ENCODE assay signal across 8 mouse cellular contexts in the genomic region with DNA sequence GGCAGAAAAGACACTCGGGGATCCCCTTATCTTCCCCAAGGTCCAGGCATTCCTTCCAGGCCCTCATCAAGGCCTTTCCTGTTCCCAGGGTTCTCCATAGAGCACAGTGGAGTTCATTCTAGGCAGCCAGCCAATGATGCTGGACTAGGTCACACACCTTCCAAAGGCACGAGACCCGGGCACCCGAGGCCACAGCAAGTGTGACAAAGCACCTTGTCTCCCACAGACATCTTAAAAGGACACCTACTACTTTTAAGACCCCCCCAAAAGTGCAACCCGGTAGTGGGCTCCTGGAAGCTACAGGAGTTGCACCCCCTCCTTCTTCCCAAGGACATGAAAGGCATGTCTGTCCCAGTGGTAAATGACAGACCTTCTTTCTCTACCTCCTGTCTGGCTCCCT. TPM values are rescaled to one million over a fixed set of nuclear protein-coding genes. Genes with fewer than 3 reads are reported as not detected.
DNase-seq lines count a peak whose midpoint lies in the region; ATAC-seq and TF ChIP-seq lines count a peak whose summit lies in the region.

No protein-coding gene starts in this region.

- H3K27me3 ChIP-seq in heart, embryonic 10.5 days (ENCODE audit: insufficient read depth, poor library complexity, severe bottlenecking): peaks cover 46% of the 10 kb centered on the region
- peaks cover 58% of the 10 kb centered on the region for H3K27me3 ChIP-seq in embryonic facial prominence, embryonic 13.5 days
- H3K27me3 ChIP-seq in hindbrain, postnatal 0 days (ENCODE audit: insufficient read depth, low read length): no peaks in the 10 kb centered on the region
- H3K27me3 ChIP-seq in midbrain, embryonic 10.5 days (ENCODE audit: low read depth, poor library complexity, severe bottlenecking): peaks cover 96% of the 10 kb centered on the region

- H3K4me3 ChIP-seq in heart, embryonic 10.5 days: peak overlapping the region; percentile 64
- H3K4me3 ChIP-seq in embryonic facial prominence, embryonic 13.5 days: peak overlapping the region; percentile 56
- peak overlapping the region; percentile 53 for H3K4me3 ChIP-seq in hindbrain, postnatal 0 days (ENCODE audit: low read length)
- peak overlapping the region; percentile 71 for H3K4me3 ChIP-seq in midbrain, embryonic 10.5 days

- TF ChIP-seq CTCF in hindbrain, postnatal 0 days (IDR thresholded peaks at IDR 0.05; ENCODE audit: low read depth): no peak

- 0 out of 2 replicates have a peak overlapping the region, but pooled peaks have one; percentile 72 for H3K27ac ChIP-seq in heart, embryonic 10.5 days
- no peak overlapping the region for H3K27ac ChIP-seq in embryonic facial prominence, embryonic 13.5 days
- H3K27ac ChIP-seq in hindbrain, postnatal 0 days: no peak overlapping the region
- H3K27ac ChIP-seq in midbrain, embryonic 10.5 days (replicated peaks): peak overlapping the region; percentile 86

- no peaks in the 10 kb centered on the region for H3K36me3 ChIP-seq in heart, embryonic 10.5 days
- no peaks in the 10 kb centered on the region for H3K36me3 ChIP-seq in embryonic facial prominence, embryonic 13.5 days
- H3K36me3 ChIP-seq in hindbrain, postnatal 0 days (ENCODE audit: insufficient read depth, low read length): no peaks in the 10 kb centered on the region
- no peaks in the 10 kb centered on the region for H3K36me3 ChIP-seq in midbrain, embryonic 10.5 days

- 0 out of 2 replicates have a peak, but pooled peaks cover 6% of the 10 kb centered on the region for H3K4me1 ChIP-seq in heart, embryonic 10.5 days
- H3K4me1 ChIP-seq in embryonic facial prominence, embryonic 13.5 days: peaks cover 8% of the 10 kb centered on the region
- H3K4me1 ChIP-seq in hindbrain, postnatal 0 days (ENCODE audit: insufficient read depth, low read length): no peaks in the 10 kb centered on the region
- peaks cover 23% of the 10 kb centered on the region for H3K4me1 ChIP-seq in midbrain, embryonic 10.5 days

- DNase-seq in heart, embryonic 10.5 days (ENCODE audit: low spot score): no peak
- DNase-seq in heart, adult 11 months: no peak
- peak; percentile 4 for DNase-seq in hindbrain, postnatal 0 days (ENCODE audit: low spot score)
- DNase-seq in midbrain, embryonic 10.5 days (ENCODE audit: low spot score): no peak
- DNase-seq in yolk sac, embryonic 10.5 days (ENCODE audit: low spot score): no peak
- no peak for DNase-seq in gastrocnemius, postnatal 10 days

- WGBS in heart, embryonic 10.5 days: 45% methylated on average over 5 of the region's 5 CpGs
- 52% methylated on average over 5 of the region's 5 CpGs for WGBS in embryonic facial prominence, embryonic 13.5 days
- WGBS in hindbrain, postnatal 0 days: 51% methylated on average over 5 of the region's 5 CpGs
- 48% methylated on average over 5 of the region's 5 CpGs for WGBS in midbrain, embryonic 10.5 days

- no peaks in the 10 kb centered on the region for H3K9me3 ChIP-seq in heart, embryonic 10.5 days
- no peaks in the 10 kb centered on the region for H3K9me3 ChIP-seq in embryonic facial prominence, embryonic 13.5 days
- H3K9me3 ChIP-seq in hindbrain, postnatal 0 days (ENCODE audit: low read length): no peaks in the 10 kb centered on the region
- H3K9me3 ChIP-seq in midbrain, embryonic 10.5 days (replicated peaks): no peaks in the 10 kb centered on the region

- peak overlapping the region; percentile 73 for H3K9ac ChIP-seq in embryonic facial prominence, embryonic 13.5 days
- peak overlapping the region; percentile 52 for H3K9ac ChIP-seq in hindbrain, postnatal 0 days (replicated peaks; ENCODE audit: low read length)

- peak overlapping the region; percentile 67 for H3K4me2 ChIP-seq in embryonic facial prominence, embryonic 13.5 days
- H3K4me2 ChIP-seq in hindbrain, postnatal 0 days (ENCODE audit: low read depth, low read length): peak overlapping the region; percentile 66

- no peak for ATAC-seq in embryonic facial prominence, embryonic 13.5 days (ENCODE audit: insufficient number of reproducible peaks, insufficient read depth, low FRiP score, low TSS enrichment, low read depth)
- ATAC-seq in hindbrain, postnatal 0 days: no peak
- no peak for ATAC-seq in megakaryocyte progenitor cell, adult 5-6 weeks (replicated peaks; ENCODE audit: poor library complexity)

RNA-seq across cellular contexts. Expression of gene Nhs, which starts 1.4 kb away (rescaled TPM):
- 0.91 and 1.6 TPM in 2 replicates for polyA plus RNA-seq in heart, embryonic 10.5 days (2016; fragmentation: Nextera tagmentation; extraction: Ambion mirVana)
- 3.0 and 3.6 TPM in 2 replicates for polyA plus RNA-seq in embryonic facial prominence, embryonic 13.5 days (2015; fragmentation: Nextera tagmentation; extraction: Ambion mirVana)
- total RNA-seq in hindbrain, postnatal 0 days (2014; rRNA removed): 15.2 and 16.5 TPM in 2 replicates
- polyA plus RNA-seq in hindbrain, postnatal 0 days (2015; fragmentation: Nextera tagmentation; extraction: Ambion mirVana): 4.0 TPM in 2 replicates
- 3.1 and 3.9 TPM in 2 replicates for polyA plus RNA-seq in midbrain, embryonic 10.5 days (2016; fragmentation: Nextera tagmentation; extraction: Ambion mirVana)
- 0.10 and 0.17 TPM in 2 replicates for total RNA-seq in megakaryocyte progenitor cell, adult 5-6 weeks (2015)
- total RNA-seq in megakaryocyte progenitor cell, adult 5-6 weeks (2017): not detected in 2 replicates
- total RNA-seq in gastrocnemius, postnatal 10 days (2021): 1 to 10 TPM; 1.2 to 2.0 TPM

Comparison
In these comparisons a context has a peak if more than half of its experiments do, and no peak if none do; other contexts are left out.
1. H3K27ac ChIP-seq: peak in heart, embryonic 10.5 days (single experiment) and midbrain, embryonic 10.5 days (single experiment); none in embryonic facial prominence, embryonic 13.5 days (single experiment) and hindbrain, postnatal 0 days (single experiment).
2. Peak in every context shown above with its lines, with median percentiles within 50 percentile points of each other: H3K4me3 ChIP-seq.